29 mouse cellular contexts compared by ENCODE assay signal in genomic region chr11:87326381-87326780, GRCm38 (mm10). TPM values are rescaled to one million over a fixed set of nuclear protein-coding genes. Genes with fewer than 3 reads are reported as not detected.
DNase-seq lines count a peak whose midpoint lies in the region; ATAC-seq and TF ChIP-seq lines count a peak whose summit lies in the region.
"Had no signal": no experiment of that assay in that cellular context is flagged by ENCODE, and none has a peak within 500 bp of the region (broad histone marks: within the 10 kb centered on the region; RNA-seq: fewer than 3 reads in every experiment).

No protein-coding gene starts in this region.

- intact Hi-C loops in heart, postnatal 25 days (cut with DNase I) = no loop called here

- H3K4me3 ChIP-seq in MEL (ENCODE audit: control insufficient read depth in 1 of 2, insufficient read depth in 1 of 2, low read depth in 2 of 2, low read length in 2 of 2) = no peak overlapping the region
- no peak overlapping the region for H3K4me3 ChIP-seq in hindbrain, embryonic 13.5 days
- H3K4me3 ChIP-seq: embryonic facial prominence, embryonic 10.5 days; embryonic facial prominence, embryonic 13.5 days; erythroblast, embryonic 14.5 days; forebrain, embryonic 12.5 days; forebrain, embryonic 15.5 days; heart, adult 2 months; heart, embryonic 10.5 days; heart, embryonic 13.5 days; hindbrain, embryonic 10.5 days had no signal

- no peaks in the 10 kb centered on the region for H3K27me3 ChIP-seq in MEL (ENCODE audit: control insufficient read depth in 1 of 2, insufficient read depth in 2 of 2, low read length in 2 of 2)
- no peaks in the 10 kb centered on the region for H3K27me3 ChIP-seq in hindbrain, embryonic 13.5 days
- H3K27me3 ChIP-seq: embryonic facial prominence, embryonic 13.5 days; forebrain, embryonic 12.5 days; forebrain, embryonic 15.5 days; heart, embryonic 13.5 days had no signal

- no peaks in the 10 kb centered on the region for H3K9me3 ChIP-seq in MEL (replicated peaks; ENCODE audit: insufficient read depth, low read length)
- no peaks in the 10 kb centered on the region for H3K9me3 ChIP-seq in hindbrain, embryonic 13.5 days
- H3K9me3 ChIP-seq: embryonic facial prominence, embryonic 10.5 days; embryonic facial prominence, embryonic 13.5 days; forebrain, embryonic 12.5 days; forebrain, embryonic 15.5 days; heart, embryonic 10.5 days; heart, embryonic 13.5 days; hindbrain, embryonic 10.5 days had no signal

- H3K4me1 ChIP-seq in MEL (ENCODE audit: control insufficient read depth in 1 of 2, insufficient read depth in 2 of 2, low read length in 2 of 2) = peaks cover 0 to 9% of the 10 kb centered on the region in 2 experiments; a peak in 3 of 4 replicates
- H3K4me1 ChIP-seq in hindbrain, embryonic 13.5 days (replicated peaks) = no peaks in the 10 kb centered on the region; the same call in 1 of the 2 replicates
- H3K4me1 ChIP-seq: embryonic facial prominence, embryonic 10.5 days; embryonic facial prominence, embryonic 13.5 days; forebrain, embryonic 12.5 days; forebrain, embryonic 15.5 days; heart, embryonic 10.5 days; heart, embryonic 13.5 days; hindbrain, embryonic 10.5 days had no signal

- peaks cover 0 to 7% of the 10 kb centered on the region in 2 experiments; a peak in 2 of 4 replicates for H3K36me3 ChIP-seq in MEL (ENCODE audit: control insufficient read depth in 1 of 2, insufficient read depth in 2 of 2, low read length in 2 of 2)
- H3K36me3 ChIP-seq in hindbrain, embryonic 13.5 days = peaks cover 7% of the 10 kb centered on the region; the same call in 1 of the 2 replicates
- H3K36me3 ChIP-seq: embryonic facial prominence, embryonic 10.5 days; embryonic facial prominence, embryonic 13.5 days; forebrain, embryonic 15.5 days; heart, embryonic 10.5 days; heart, embryonic 13.5 days had no signal

- no peak for TF ChIP-seq EP300 in MEL (IDR thresholded peaks at IDR 0.05; ENCODE audit: low read depth in 1 of 2, low read length in 2 of 2)

- TF ChIP-seq CTCF in MEL (IDR thresholded peaks at IDR 0.05 in 2 of 3, conservative IDR thresholded peaks at IDR 0.05 in 1 of 3; ENCODE audit: control insufficient read depth in 1 of 3, insufficient read depth in 1 of 3, low read depth in 2 of 3, low read length in 3 of 3, poor library complexity in 1 of 3, severe bottlenecking in 1 of 3) = no peak

- WGBS in hindbrain, embryonic 13.5 days = 90% methylated on average over 3 of the region's 3 CpGs

- no peak overlapping the region for H3K4me2 ChIP-seq in hindbrain, embryonic 13.5 days
- H3K4me2 ChIP-seq: embryonic facial prominence, embryonic 13.5 days; forebrain, embryonic 12.5 days; forebrain, embryonic 15.5 days; heart, embryonic 13.5 days; hindbrain, embryonic 14.5 days had no signal

- no peak for TF ChIP-seq POLR2A in MEL (IDR thresholded peaks at IDR 0.05; ENCODE audit: control insufficient read depth in 1 of 2, insufficient read depth in 1 of 2, low read depth in 1 of 2, low read length in 2 of 2, poor library complexity in 1 of 2)

- ATAC-seq in hindbrain, embryonic 13.5 days (ENCODE audit: low FRiP score) = no peak
- ATAC-seq: forebrain, embryonic 15.5 days; hindbrain, postnatal 0 days; inflammation-experienced regulatory T-cells, adult 6 months; intestine, embryonic 16.5 days; Patski had no signal

- peak; percentile 59 for DNase-seq in heart, adult 11 months
- DNase-seq in heart, postnatal 4 days = no peak
- DNase-seq in 416B (ENCODE audit: low read depth) (peak; percentile 22), MEL (ENCODE audit: low read depth, low spot score) (no peak)
- peak; percentile 53 for DNase-seq in adrenal gland, postnatal 14 days
- no peak for DNase-seq in spleen, postnatal 36 days (ENCODE audit: low spot score in 2 of 2)
- no peak for DNase-seq in heart, postnatal 25 days (ENCODE audit: low spot score)
- DNase-seq: cerebellum, adult 11-12 months; cerebellum, adult 8-10 months; cerebellum, postnatal 10 days; cerebellum, postnatal 36 days; embryo, embryonic 11 days; gastrocnemius, postnatal 25 days; heart, adult 2 months; heart, postnatal 14 days had no signal

- no peak overlapping the region for H3K9ac ChIP-seq in MEL (ENCODE audit: control insufficient read depth, low read depth, low read length, poor library complexity, severe bottlenecking)
- no peak overlapping the region for H3K9ac ChIP-seq in hindbrain, embryonic 13.5 days
- H3K9ac ChIP-seq: embryonic facial prominence, embryonic 13.5 days; forebrain, embryonic 12.5 days; forebrain, embryonic 15.5 days; heart, embryonic 13.5 days; hindbrain, embryonic 14.5 days had no signal

- no peak for TF ChIP-seq RAD21 in MEL (IDR thresholded peaks at IDR 0.05; ENCODE audit: low read depth, low read length)

- H3K27ac ChIP-seq in MEL (ENCODE audit: control insufficient read depth, low read depth, low read length) = no peak overlapping the region
- H3K27ac ChIP-seq in hindbrain, embryonic 13.5 days = no peak overlapping the region
- H3K27ac ChIP-seq: embryonic facial prominence, embryonic 10.5 days; embryonic facial prominence, embryonic 13.5 days; forebrain, embryonic 12.5 days; forebrain, embryonic 15.5 days; heart, adult 2 months; heart, embryonic 10.5 days; heart, embryonic 13.5 days; hindbrain, embryonic 10.5 days; hindbrain, embryonic 14.5 days; hindbrain, postnatal 0 days had no signal

- H3K79me2 ChIP-seq in MEL (ENCODE audit: control insufficient read depth, insufficient read depth, low read length, poor library complexity) = no peaks in the 10 kb centered on the region

TF ChIP-seq in MEL, 35 proteins besides CTCF, POLR2A, EP300 and RAD21:
- TF ChIP-seq ELF1 (IDR thresholded peaks at IDR 0.05; ENCODE audit: low read depth, low read length) (no peak), GATA1 (IDR thresholded peaks at IDR 0.05; ENCODE audit: low read depth, low read length) (0 out of 2 replicates have a peak, but pooled peaks have one; percentile 6)
TF ChIP-seq in MEL: peak in this region for 1.

RNA-seq across cellular contexts. Expression of gene Ppm1e, which starts 32.4 kb away (rescaled TPM):
- total RNA-seq in heart, postnatal 4 days (2021) = 10 to 100 TPM; 18.1 to 18.7 TPM
- 1.3 TPM in 2 replicates for total RNA-seq in MEL (2012; rRNA removed)
- 1 to 10 TPM in 1 of 2 experiments, not detected in 1; 2.8 TPM for polyA plus RNA-seq in MEL (2012; ENCODE audit: insufficient read depth in 1 of 2, insufficient read length in 2 of 2, low read depth in 1 of 2, low replicate concordance in 2 of 2, missing spikeins in 1 of 2)
- 14.6 and 16.1 TPM in 2 replicates for total RNA-seq in adrenal gland, postnatal 14 days (2021)
- 10 to 100 TPM in 1 of 2 experiments, 1 to 10 TPM in 1; 8.1 to 10.0 TPM for total RNA-seq in heart, postnatal 25 days (2021)
- 22.6 and 22.9 TPM in 2 replicates for polyA plus RNA-seq in hindbrain, embryonic 13.5 days (2015; fragmentation: Nextera tagmentation; extraction: Ambion mirVana)

Comparison
In these comparisons a context has a peak if more than half of its experiments do, and no peak if none do; other contexts are left out.
1. DNase-seq: peak in heart, adult 11 months (single experiment), 416B (single experiment) and adrenal gland, postnatal 14 days (single experiment); none in heart, postnatal 4 days (single experiment), MEL (single experiment), spleen, postnatal 36 days (0 of 2) and heart, postnatal 25 days (single experiment).